Mouse (Mus musculus): ENCODE measurements around the gene Gsto2. TPM values are rescaled to one million over a fixed set of nuclear protein-coding genes. Genes with fewer than 3 reads are reported as not detected.

Gene Gsto2
- total and polyA plus RNA-seq, 2 experiments: 0.32 to 1.3 TPM

DNA sequence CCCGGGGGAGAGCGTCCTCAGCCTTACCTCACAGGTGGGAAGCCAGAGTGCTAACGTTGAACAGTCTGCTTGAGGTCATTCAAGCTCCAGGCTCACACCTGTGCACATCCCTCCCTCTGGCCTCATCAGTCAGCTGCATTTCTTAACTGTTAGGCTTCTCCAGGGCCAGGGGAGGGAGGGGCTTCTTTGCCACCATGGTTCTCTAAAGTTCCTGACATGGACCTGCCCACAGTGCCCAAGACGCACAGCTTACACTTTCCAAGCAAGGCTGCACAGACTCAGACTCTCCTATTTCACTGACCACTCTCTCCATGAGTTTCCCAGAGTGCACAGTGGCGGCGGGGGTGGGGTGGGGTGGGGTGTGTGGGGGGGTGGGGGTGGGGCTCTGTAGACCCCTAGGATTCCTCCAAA lies 43.6 kb downstream of the Gsto2 start:
- Histone ChIP-seq H3K36me3 (ENCODE audit: control insufficient read depth, insufficient read depth, low read length) (no peaks in the 10 kb centered on the region), H3K4me1 (ENCODE audit: control insufficient read depth, insufficient read depth, low read length) (no peaks in the 10 kb centered on the region), H3K9ac (ENCODE audit: low read depth, low read length) (no peak overlapping the region), H3K79me2 (ENCODE audit: control insufficient read depth, insufficient read depth, low read length) (no peaks in the 10 kb centered on the region), H3K27me3 (ENCODE audit: control insufficient read depth, insufficient read depth, low read length) (no peaks in the 10 kb centered on the region), H3K27ac (replicated peaks; ENCODE audit: insufficient read depth, low read depth, low read length) (no peak overlapping the region), H3K4me3 (ENCODE audit: insufficient read depth, low read depth, low read length) (no peak overlapping the region)
- TF ChIP-seq POLR2A (IDR thresholded peaks at IDR 0.05; ENCODE audit: extremely low read depth, insufficient read depth, low read length) (no peak), CTCF (IDR thresholded peaks at IDR 0.05; ENCODE audit: low read depth, low read length) (no peak)
- no peak for DNase-seq (ENCODE audit: extremely low read depth, low read depth, low spot score)
- 26% methylated on average over 6 of the region's 6 CpGs for WGBS

- TF ChIP-seq POLR2A (IDR thresholded peaks at IDR 0.05; ENCODE audit: extremely low read depth, insufficient read depth, low read length): no peak
- no peak for TF ChIP-seq CTCF (IDR thresholded peaks at IDR 0.05; ENCODE audit: low read depth, low read length)
- no peaks in the 10 kb centered on the region for H3K36me3 ChIP-seq (ENCODE audit: control insufficient read depth, insufficient read depth, low read length)
- no peak for DNase-seq (ENCODE audit: extremely low read depth, low read depth, low spot score)
- peak overlapping the region; percentile 24; the same call in 1 of the 2 replicates for H3K9ac ChIP-seq (ENCODE audit: low read depth, low read length)
- WGBS: 9% methylated on average over 10 of the region's 10 CpGs
- no peaks in the 10 kb centered on the region for H3K4me1 ChIP-seq (ENCODE audit: control insufficient read depth, insufficient read depth, low read length)
- H3K27me3 ChIP-seq (ENCODE audit: control insufficient read depth, insufficient read depth, low read length): no peaks in the 10 kb centered on the region
- H3K4me3 ChIP-seq (ENCODE audit: insufficient read depth, low read depth, low read length): peak overlapping the region; percentile 35; the same call in 1 of the 2 replicates
- no peak overlapping the region for H3K27ac ChIP-seq (replicated peaks; ENCODE audit: insufficient read depth, low read depth, low read length)
- no peaks in the 10 kb centered on the region for H3K79me2 ChIP-seq (ENCODE audit: control insufficient read depth, insufficient read depth, low read length)
Observed at GRCm38 (mm10) chr19:47909387-47910116, 44.2 kb downstream of the Gsto2 start.

GRCm38 (mm10) chr19:47910117-47910618 lies 44.8 kb downstream of the Gsto2 start:
- Histone ChIP-seq H3K9ac (ENCODE audit: low read depth, low read length) (no peak overlapping the region), H3K4me1 (ENCODE audit: control insufficient read depth, insufficient read depth, low read length) (no peaks in the 10 kb centered on the region), H3K27me3 (ENCODE audit: control insufficient read depth, insufficient read depth, low read length) (no peaks in the 10 kb centered on the region), H3K4me3 (ENCODE audit: insufficient read depth, low read depth, low read length) (no peak overlapping the region), H3K79me2 (ENCODE audit: control insufficient read depth, insufficient read depth, low read length) (no peaks in the 10 kb centered on the region), H3K36me3 (ENCODE audit: control insufficient read depth, insufficient read depth, low read length) (no peaks in the 10 kb centered on the region), H3K27ac (replicated peaks; ENCODE audit: insufficient read depth, low read depth, low read length) (no peak overlapping the region)
- 36% methylated on average over 4 of the region's 4 CpGs for WGBS
- no peak for DNase-seq (ENCODE audit: extremely low read depth, low read depth, low spot score)
- no peak for TF ChIP-seq POLR2A (IDR thresholded peaks at IDR 0.05; ENCODE audit: extremely low read depth, insufficient read depth, low read length)
- TF ChIP-seq CTCF (IDR thresholded peaks at IDR 0.05; ENCODE audit: low read depth, low read length): no peak

DNA sequence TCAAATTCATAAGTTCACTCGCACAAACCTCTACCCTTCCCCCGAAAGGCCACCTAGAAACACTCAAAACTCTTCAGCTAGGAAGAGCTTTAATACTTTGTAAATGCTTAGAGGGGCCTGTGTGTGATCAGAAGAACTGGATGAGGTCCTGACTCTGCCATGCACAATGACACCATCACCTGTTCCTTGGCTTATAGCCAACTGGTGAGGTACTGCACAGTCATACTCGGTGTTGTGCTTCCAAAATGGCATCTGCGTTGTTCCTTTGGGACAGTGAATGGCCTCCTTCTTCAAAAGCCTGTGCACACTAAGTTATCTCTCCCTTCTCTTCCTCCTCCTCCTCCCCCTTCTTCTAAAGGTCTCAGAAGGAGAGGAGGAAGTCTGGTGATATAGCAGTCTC lies 45.4 kb downstream of the Gsto2 start:
- H3K27ac ChIP-seq (replicated peaks; ENCODE audit: insufficient read depth, low read depth, low read length): no peak overlapping the region
- no peaks in the 10 kb centered on the region for H3K4me1 ChIP-seq (ENCODE audit: control insufficient read depth, insufficient read depth, low read length)
- 75% methylated on average over 4 of the region's 4 CpGs for WGBS

DNA sequence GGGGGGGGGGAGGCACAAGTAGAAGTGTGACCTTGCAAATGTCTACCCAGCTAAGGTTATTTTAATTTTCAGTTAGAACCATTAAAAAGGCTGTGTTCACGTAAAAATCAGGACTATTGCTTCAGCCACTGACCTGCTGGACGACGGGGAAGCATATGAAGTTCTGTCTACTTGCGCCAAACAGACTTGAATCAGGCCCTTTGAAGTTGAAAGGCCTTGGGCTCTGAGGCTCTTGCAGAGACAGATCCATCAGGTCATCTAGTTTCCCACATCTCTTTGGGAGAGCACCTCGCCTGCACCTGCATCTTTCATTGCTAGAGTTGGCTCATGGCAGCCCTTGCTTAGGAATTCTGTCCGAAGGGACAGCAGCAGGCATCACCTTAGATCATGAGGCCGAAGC lies 48.0 kb downstream of the Gsto2 start:
- H3K9ac ChIP-seq (ENCODE audit: low read depth, low read length): no peak overlapping the region
- H3K36me3 ChIP-seq (ENCODE audit: control insufficient read depth, insufficient read depth, low read length): no peaks in the 10 kb centered on the region
- no peak overlapping the region for H3K27ac ChIP-seq (replicated peaks; ENCODE audit: insufficient read depth, low read depth, low read length)
- H3K27me3 ChIP-seq (ENCODE audit: control insufficient read depth, insufficient read depth, low read length): no peaks in the 10 kb centered on the region; the same call in 1 of the 2 replicates
- H3K4me1 ChIP-seq (ENCODE audit: control insufficient read depth, insufficient read depth, low read length): no peaks in the 10 kb centered on the region
- DNase-seq (ENCODE audit: extremely low read depth, low read depth, low spot score): no peak
- 93% methylated on average over 7 of the region's 7 CpGs for WGBS
- no peak for TF ChIP-seq POLR2A (IDR thresholded peaks at IDR 0.05; ENCODE audit: extremely low read depth, insufficient read depth, low read length)
- no peak for TF ChIP-seq CTCF (IDR thresholded peaks at IDR 0.05; ENCODE audit: low read depth, low read length)
- H3K79me2 ChIP-seq (ENCODE audit: control insufficient read depth, insufficient read depth, low read length): 0 out of 2 replicates have a peak, but pooled peaks cover 7% of the 10 kb centered on the region
- no peak overlapping the region for H3K4me3 ChIP-seq (ENCODE audit: insufficient read depth, low read depth, low read length)

More for the DNA sequence above, 45.4 kb downstream of the Gsto2 start:
- Histone ChIP-seq H3K36me3 (ENCODE audit: control insufficient read depth, insufficient read depth, low read length) (no peaks in the 10 kb centered on the region), H3K79me2 (ENCODE audit: control insufficient read depth, insufficient read depth, low read length) (no peaks in the 10 kb centered on the region), H3K9ac (ENCODE audit: low read depth, low read length) (no peak overlapping the region), H3K4me3 (ENCODE audit: insufficient read depth, low read depth, low read length) (no peak overlapping the region), H3K27me3 (ENCODE audit: control insufficient read depth, insufficient read depth, low read length) (no peaks in the 10 kb centered on the region)
- TF ChIP-seq CTCF (IDR thresholded peaks at IDR 0.05; ENCODE audit: low read depth, low read length) (no peak), POLR2A (IDR thresholded peaks at IDR 0.05; ENCODE audit: extremely low read depth, insufficient read depth, low read length) (no peak)
- DNase-seq (ENCODE audit: extremely low read depth, low read depth, low spot score): no peak

GRCm38 (mm10) chr19:47914191-47914590 lies 48.9 kb downstream of the Gsto2 start:
- Histone ChIP-seq H3K36me3 (ENCODE audit: control insufficient read depth, insufficient read depth, low read length) (no peaks in the 10 kb centered on the region), H3K4me3 (ENCODE audit: insufficient read depth, low read depth, low read length) (no peak overlapping the region), H3K27ac (replicated peaks; ENCODE audit: insufficient read depth, low read depth, low read length) (no peak overlapping the region), H3K79me2 (ENCODE audit: control insufficient read depth, insufficient read depth, low read length) (peaks cover 10% of the 10 kb centered on the region; the same call in 1 of the 2 replicates), H3K9ac (ENCODE audit: low read depth, low read length) (no peak overlapping the region), H3K27me3 (ENCODE audit: control insufficient read depth, insufficient read depth, low read length) (peaks cover 3% of the 10 kb centered on the region; the same call in 1 of the 2 replicates), H3K4me1 (ENCODE audit: control insufficient read depth, insufficient read depth, low read length) (no peaks in the 10 kb centered on the region)
- no peak for TF ChIP-seq POLR2A (IDR thresholded peaks at IDR 0.05; ENCODE audit: extremely low read depth, insufficient read depth, low read length)
- TF ChIP-seq CTCF (IDR thresholded peaks at IDR 0.05; ENCODE audit: low read depth, low read length): no peak
- no peak for DNase-seq (ENCODE audit: extremely low read depth, low read depth, low spot score)
- 89% methylated on average over 4 of the region's 4 CpGs for WGBS

All from liver, adult 2 months (tissue).